Mouse (Mus musculus): Measurements from ENCODE around the gene Opn4.

DNA sequence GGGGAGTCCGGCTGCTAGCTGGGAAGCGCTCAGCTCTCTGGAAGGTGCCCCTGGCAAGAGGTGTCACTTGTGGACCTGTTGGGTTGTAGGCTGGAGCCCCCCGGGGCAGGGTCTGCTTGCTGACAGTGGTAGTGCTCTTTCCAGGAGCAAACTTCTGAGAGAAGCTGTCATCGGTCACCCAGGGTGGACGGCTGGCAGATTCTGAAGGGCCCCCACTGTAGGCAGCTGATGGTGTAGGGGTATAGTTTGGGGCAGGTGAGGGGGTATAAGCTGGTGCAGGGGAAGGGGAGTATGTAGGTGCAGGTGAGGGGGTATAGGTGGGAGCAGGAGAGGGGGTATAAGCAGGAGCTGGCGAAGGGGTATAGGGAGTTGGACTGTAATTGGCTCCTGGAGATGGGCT lies 55.9 kb downstream of the Opn4 start:
- TF ChIP-seq FLI1 (IDR thresholded peaks at IDR 0.05; ENCODE audit: low read length) (no peak), GATA1 (IDR thresholded peaks at IDR 0.05; ENCODE audit: borderline replicate concordance, low read length) (no peak)

Measured in megakaryocyte, embryonic 14.5 days (primary cell).